Mouse (Mus musculus) E14TG2a.4 (cell line): ENCODE measurements around the gene Ism1.

ENCODE experiments used
- CTCF ChIP-seq: conservative IDR thresholded peaks from 2 replicates; pipeline ENCODE4 v1.5.1; 2014; ENCODE audit warnings: low read length
- POU5F1 ChIP-seq: IDR thresholded peaks from 2 replicates; pipeline ENCODE4 v1.6.1; 2014; ENCODE audit warnings: low read length, borderline replicate concordance

DNA sequence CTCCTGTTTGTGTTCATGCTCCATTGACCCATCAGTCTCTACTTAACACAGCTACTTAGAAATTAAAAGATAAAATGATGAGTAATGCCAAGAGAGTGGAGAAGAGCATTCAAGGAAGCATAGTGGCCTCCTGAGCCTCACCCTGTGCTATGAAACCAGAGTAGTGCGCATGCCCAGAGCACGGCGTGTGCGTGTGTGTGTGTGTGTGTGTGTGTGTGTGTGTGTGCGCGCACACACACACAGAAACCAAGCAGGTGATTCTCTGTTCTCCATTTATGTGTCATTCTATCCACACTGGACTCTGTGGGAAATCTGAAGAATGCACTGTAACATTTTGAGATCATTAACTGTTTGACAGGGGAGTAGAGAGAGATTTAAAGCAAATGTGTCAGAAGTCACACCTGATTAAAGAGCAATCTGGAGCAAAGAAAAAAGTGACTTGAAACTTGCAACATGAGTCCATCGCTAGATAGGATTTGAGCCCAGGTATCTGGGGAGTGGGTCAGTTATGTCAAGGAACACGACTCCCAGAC is 105.4 kb downstream of the Ism1 start:
- no peak for TF ChIP-seq CTCF
- TF ChIP-seq POU5F1 = no peak
